Mouse (Mus musculus) MEL (cell line): ENCODE measurements around the gene Wscd1.

ENCODE experiments used
- CTCF ChIP-seq, 3 experiments: IDR thresholded peaks in 2 of 3; conservative IDR thresholded peaks in 1 of 3; 2 replicates each; pipeline ENCODE4 v1.5.1; 2011 to 2012; ENCODE audit warnings: low read length in 3 of 3, low read depth in 2 of 3, mild to moderate bottlenecking in 2 of 3, improper control_type of control experiment in 1 of 3, inconsistent platforms in 1 of 3, mixed read lengths in 1 of 3, moderate library complexity in 1 of 3; ENCODE audit not compliant: control insufficient read depth in 1 of 3, insufficient read depth in 1 of 3, poor library complexity in 1 of 3, severe bottlenecking in 1 of 3
- EP300 ChIP-seq, 2 experiments: IDR thresholded peaks; 2 replicates each; pipeline ENCODE4 v1.6.1; 2011; ENCODE audit warnings: improper control_type of control experiment in 2 of 2, low read length in 2 of 2, low read depth in 1 of 2, mild to moderate bottlenecking in 1 of 2
- HCFC1 ChIP-seq: IDR thresholded peaks from 2 replicates; pipeline ENCODE4 v1.6.1; 2012; ENCODE audit warnings: low read depth, mild to moderate bottlenecking, inconsistent platforms, low read length, improper control_type of control experiment, moderate library complexity
- MAX ChIP-seq: IDR thresholded peaks from 2 replicates; pipeline ENCODE4 v1.6.1; 2011; ENCODE audit warnings: low read length, improper control_type of control experiment
- MAZ ChIP-seq: IDR thresholded peaks from 2 replicates; pipeline ENCODE4 v1.6.1; 2012; ENCODE audit warnings: low read depth, mild to moderate bottlenecking, inconsistent platforms, low read length, improper control_type of control experiment
- MYC ChIP-seq: IDR thresholded peaks from 2 replicates; pipeline ENCODE4 v1.6.1; 2011; ENCODE audit warnings: low read depth, mild to moderate bottlenecking, low read length, improper control_type of control experiment, moderate library complexity
- USF1 ChIP-seq: IDR thresholded peaks from 2 replicates; pipeline ENCODE4 v1.6.1; 2014; ENCODE audit warnings: low read depth, mild to moderate bottlenecking, inconsistent platforms, low read length, improper control_type of control experiment, moderate library complexity
- ZC3H11A ChIP-seq: IDR thresholded peaks from 2 replicates; pipeline ENCODE4 v1.6.1; 2012; ENCODE audit warnings: low read depth, mild to moderate bottlenecking, inconsistent platforms, low read length, improper control_type of control experiment

- TF ChIP-seq HCFC1 (no peak), MAX (no peak), USF1 (no peak), CTCF (IDR thresholded peaks at IDR 0.05 in 2 of 3, conservative IDR thresholded peaks at IDR 0.05 in 1 of 3; ENCODE audit: control insufficient read depth in 1 of 3, insufficient read depth in 1 of 3, low read depth in 2 of 3, low read length in 3 of 3, poor library complexity in 1 of 3, severe bottlenecking in 1 of 3) (no peak), MYC (no peak), EP300 (IDR thresholded peaks at IDR 0.05; ENCODE audit: low read depth in 1 of 2, low read length in 2 of 2) (no peak), MAZ (no peak), ZC3H11A (no peak)
Observed at GRCm38 (mm10) chr11:71771074-71771473, 21.4 kb downstream of the Wscd1 start.
